Mouse (Mus musculus): ENCODE measurements at regions not wholly inside any gene's neighbourhood (a gene's known extent, or its start where the extent isn't known, plus 50 kb on each side); places are given as distances from the start of the nearest gene placed in this dataset.
"Not testable (repeated sequence)": the region's sequence is repeated elsewhere in the genome, so short reads cannot be mapped to it uniquely, and the experiment has no call there.

- H3K4me2 ChIP-seq (ENCODE audit: low read depth); H3K4me1 ChIP-seq (replicated peaks; ENCODE audit: control insufficient read depth in 2 of 2, insufficient read depth in 2 of 2, low read length in 1 of 2); H3K27ac ChIP-seq; H3K9ac ChIP-seq (replicated peaks); H3K36me3 ChIP-seq (replicated peaks; ENCODE audit: control insufficient read depth, insufficient read depth, low read depth); H3K4me3 ChIP-seq (ENCODE audit: insufficient read depth in 1 of 2, low read depth in 2 of 2, low read length in 2 of 2); ATAC-seq (ENCODE audit: insufficient read depth); H3K27me3 ChIP-seq (ENCODE audit: control insufficient read depth, insufficient read depth, low read length); H3K9me3 ChIP-seq (ENCODE audit: control insufficient read depth, low read length): not testable (repeated sequence)
- DNase-seq (ENCODE audit: low read depth in 3 of 3, low spot score in 3 of 3): peak in 2 of 3 experiments; percentile 51 to 68
- 54% methylated on average over 10 of the region's 13 CpGs for WGBS (ENCODE audit: insufficient replicate concordance)
Measured at GRCm38 (mm10) chrX:75734628-75735302, 140.2 kb downstream of the Pls3 start.

- not testable (repeated sequence) for H3K27me3 ChIP-seq (ENCODE audit: control insufficient read depth, insufficient read depth, low read length); ATAC-seq (ENCODE audit: insufficient read depth); DNase-seq (ENCODE audit: low read depth in 3 of 3, low spot score in 3 of 3); H3K4me1 ChIP-seq (replicated peaks; ENCODE audit: control insufficient read depth in 2 of 2, insufficient read depth in 2 of 2, low read length in 1 of 2); H3K27ac ChIP-seq; H3K9ac ChIP-seq (replicated peaks); H3K36me3 ChIP-seq (replicated peaks; ENCODE audit: control insufficient read depth, insufficient read depth, low read depth); H3K4me2 ChIP-seq (ENCODE audit: low read depth); H3K9me3 ChIP-seq (ENCODE audit: control insufficient read depth, low read length)
- H3K4me3 ChIP-seq (ENCODE audit: insufficient read depth in 1 of 2, low read depth in 2 of 2, low read length in 2 of 2): 0 out of 4 replicates have a peak overlapping the region, but pooled peaks of 1 of the 2 experiments have one; percentile 21
- WGBS (ENCODE audit: insufficient replicate concordance): 46% methylated on average over 11 of the region's 11 CpGs
- peak; percentile 29; the same call in 1 of the 2 replicates for TF ChIP-seq CTCF (IDR thresholded peaks at IDR 0.05; ENCODE audit: low read depth)
Measured at GRCm38 (mm10) chrX:75733651-75734050, 141.3 kb downstream of the Pls3 start.

GRCm38 (mm10) chrX:75729791-75730190 lies 145.2 kb downstream of the Pls3 start:
- H3K4me3 ChIP-seq (ENCODE audit: insufficient read depth in 1 of 2, low read depth in 2 of 2, low read length in 2 of 2); H3K4me1 ChIP-seq (replicated peaks; ENCODE audit: control insufficient read depth in 2 of 2, insufficient read depth in 2 of 2, low read length in 1 of 2); H3K27me3 ChIP-seq (ENCODE audit: control insufficient read depth, insufficient read depth, low read length); ATAC-seq (ENCODE audit: insufficient read depth); H3K9ac ChIP-seq (replicated peaks); DNase-seq (ENCODE audit: low read depth in 3 of 3, low spot score in 3 of 3); H3K36me3 ChIP-seq (replicated peaks; ENCODE audit: control insufficient read depth, insufficient read depth, low read depth); H3K9me3 ChIP-seq (ENCODE audit: control insufficient read depth, low read length); H3K27ac ChIP-seq; H3K4me2 ChIP-seq (ENCODE audit: low read depth): not testable (repeated sequence)
- WGBS (ENCODE audit: insufficient replicate concordance): 43% methylated on average over 9 of the region's 12 CpGs

- ATAC-seq (ENCODE audit: insufficient read depth) (no peak), DNase-seq (ENCODE audit: low read depth in 3 of 3, low spot score in 3 of 3) (no peak)
- H3K36me3 ChIP-seq (replicated peaks; ENCODE audit: control insufficient read depth, insufficient read depth, low read depth): no peaks in the 10 kb centered on the region
- H3K4me3 ChIP-seq (ENCODE audit: insufficient read depth in 1 of 2, low read depth in 2 of 2, low read length in 2 of 2): no peak overlapping the region
- H3K27me3 ChIP-seq (ENCODE audit: control insufficient read depth, insufficient read depth, low read length): no peaks in the 10 kb centered on the region
- H3K27ac ChIP-seq: no peak overlapping the region
- 65% methylated on average over 4 of the region's 4 CpGs for WGBS (ENCODE audit: insufficient replicate concordance)
- H3K4me2 ChIP-seq (ENCODE audit: low read depth): no peak overlapping the region
- no peak for TF ChIP-seq EP300 (IDR thresholded peaks at IDR 0.05; ENCODE audit: low read depth)
- peak; percentile 4; the same call in 1 of the 2 replicates for TF ChIP-seq CTCF (IDR thresholded peaks at IDR 0.05; ENCODE audit: low read depth)
- no peak overlapping the region for H3K9ac ChIP-seq (replicated peaks)
- no peaks in the 10 kb centered on the region for H3K9me3 ChIP-seq (ENCODE audit: control insufficient read depth, low read length)
- no peaks in the 10 kb centered on the region for H3K4me1 ChIP-seq (replicated peaks; ENCODE audit: control insufficient read depth in 2 of 2, insufficient read depth in 2 of 2, low read length in 1 of 2)
Measured at GRCm38 (mm10) chrX:75728507-75728906, 146.5 kb downstream of the Pls3 start.

GRCm38 (mm10) chrX:75723542-75723941 lies 145.5 kb upstream of the Rab39b start:
- H3K4me3 ChIP-seq (ENCODE audit: insufficient read depth in 1 of 2, low read depth in 2 of 2, low read length in 2 of 2); H3K9me3 ChIP-seq (ENCODE audit: control insufficient read depth, low read length); H3K36me3 ChIP-seq (replicated peaks; ENCODE audit: control insufficient read depth, insufficient read depth, low read depth); H3K27ac ChIP-seq; H3K27me3 ChIP-seq (ENCODE audit: control insufficient read depth, insufficient read depth, low read length); H3K4me2 ChIP-seq (ENCODE audit: low read depth); H3K4me1 ChIP-seq (replicated peaks; ENCODE audit: control insufficient read depth in 2 of 2, insufficient read depth in 2 of 2, low read length in 1 of 2); H3K9ac ChIP-seq (replicated peaks); DNase-seq (ENCODE audit: low read depth in 3 of 3, low spot score in 3 of 3); ATAC-seq (ENCODE audit: insufficient read depth): not testable (repeated sequence)
- WGBS (ENCODE audit: insufficient replicate concordance): 71% methylated on average over 30 of the region's 39 CpGs

All from liver, embryonic 14.5 days (tissue).